Mouse (Mus musculus) megakaryocyte, embryonic 14.5 days (primary cell): ENCODE data around the gene Aspscr1.

Experiments
- FLI1 ChIP-seq: IDR thresholded peaks from 2 replicates; pipeline ENCODE4 v1.6.1; 2012; ENCODE audit warnings: low read length, inconsistent platforms, mixed read lengths
- GATA1 ChIP-seq: IDR thresholded peaks from 3 replicates; pipeline ENCODE4 v1.6.1; 2012; ENCODE audit warnings: mixed read lengths, low read length, inconsistent platforms, borderline replicate concordance

- no peak for TF ChIP-seq GATA1
- TF ChIP-seq FLI1 = no peak
Observed at GRCm38 (mm10) chr11:120730331-120730870, 57.6 kb downstream of the Aspscr1 start.
